Mouse (Mus musculus) thymus, postnatal 0 days (tissue): ENCODE results near the gene Cox17. TPM values are rescaled to one million over a fixed set of nuclear protein-coding genes. Genes with fewer than 3 reads are reported as not detected.
A peak's percentile ranks its signal among the peaks of the same experiment; 100 is the strongest.
"Not testable (repeated sequence)": the region's sequence is repeated elsewhere in the genome, so short reads cannot be mapped to it uniquely, and the experiment has no call there.

Experiments used
- DNase-seq: peaks from one replicate; pipeline ENCODE4 v3.0.0-alpha.2; 2015; ENCODE audit warnings: low spot score
- polyA plus RNA-seq: library from polyadenylated mRNA; unstranded; fragments of >200 nt; fragmentation: Nextera tagmentation; extraction: Ambion mirVana; gene quantifications from 2 replicates; pipeline ENCODE4 v1.2.1, GENCODE M21; 2015

Cox17 gene
- polyA plus RNA-seq: 322 and 349 TPM in 2 replicates

GRCm38 (mm10) chr16:38346529-38347325, at the start of gene Cox17, which contains the start of gene Gm21987:
Gene Cox17 (plus strand): TSS chr16:38346991.
Gene Gm21987 (plus strand): TSS chr16:38347040.
- DNase-seq: peak; percentile 94

GRCm38 (mm10) chr16:38298410-38298809, 48.4 kb upstream of the Cox17 start:
- no peak for DNase-seq

GRCm38 (mm10) chr16:38302367-38302766, 44.4 kb upstream of the Cox17 start:
- DNase-seq: no peak

- DNase-seq: no peak
These were observed 42.2 kb upstream of the Cox17 start for GRCm38 (mm10) chr16:38304460-38305194.

GRCm38 (mm10) chr16:38306571-38307220, 40.1 kb upstream of the Cox17 start:
- no peak for DNase-seq

DNA sequence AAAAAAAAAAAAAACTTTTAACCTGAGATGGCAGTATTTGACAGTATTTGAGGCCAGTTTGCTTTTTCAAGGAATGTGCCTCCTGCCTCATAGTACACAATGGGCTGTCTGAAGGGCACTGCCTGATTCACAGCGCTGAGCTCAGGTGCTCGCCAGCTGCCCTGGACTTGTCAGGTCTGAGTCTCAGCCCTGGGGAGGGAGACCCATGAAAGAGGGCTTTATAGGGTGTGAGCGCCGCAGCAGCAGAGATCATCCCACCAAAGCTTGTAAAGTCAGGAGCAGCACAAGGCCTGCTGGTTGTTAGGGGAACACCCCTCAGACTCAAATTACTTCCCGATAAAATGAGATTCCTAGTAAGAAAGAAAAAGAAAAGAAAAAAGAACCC, 39.6 kb upstream of the Cox17 start:
- no peak for DNase-seq

DNA sequence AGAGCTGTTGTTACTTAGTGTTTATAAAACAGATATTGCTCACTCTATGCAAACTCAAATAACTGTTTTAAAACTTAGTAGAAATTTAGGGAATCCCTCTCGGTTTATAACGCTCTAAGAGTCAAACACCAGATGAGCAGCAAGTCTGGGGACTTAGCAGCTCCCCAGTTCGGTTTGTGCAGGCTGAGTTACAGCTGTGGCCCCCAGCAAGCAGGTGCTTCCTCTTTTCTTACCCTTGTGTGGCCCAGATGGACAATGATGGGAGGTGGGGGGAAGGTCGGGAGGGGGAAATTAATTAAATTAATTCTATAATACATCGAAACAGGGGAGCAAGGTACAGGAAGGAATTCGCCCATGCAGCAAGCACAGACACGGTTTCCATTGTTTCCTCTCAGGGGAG, 39.1 kb upstream of the Cox17 start:
- DNase-seq: no peak

DNA sequence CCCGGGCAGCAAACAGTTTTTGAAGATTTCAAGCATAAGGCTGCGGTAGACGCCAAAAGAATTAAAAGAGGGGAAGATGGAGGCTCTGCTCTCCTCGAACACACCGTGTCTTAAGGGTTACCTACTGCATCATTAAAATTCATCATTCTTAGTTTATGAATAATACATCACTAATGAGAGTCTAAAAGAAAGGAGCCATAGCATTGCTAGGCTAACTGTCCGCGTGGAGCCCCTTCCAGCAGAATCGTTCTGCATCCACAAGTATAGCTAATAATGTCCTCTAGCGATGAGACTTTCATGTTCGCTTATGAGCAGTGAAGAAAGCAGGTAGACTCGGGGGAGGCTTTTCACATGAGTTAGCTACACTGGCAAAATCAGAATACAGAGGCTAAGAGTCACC, 38.6 kb upstream of the Cox17 start:
- DNase-seq: no peak

- no peak for DNase-seq
These were observed 28.3 kb upstream of the Cox17 start for GRCm38 (mm10) chr16:38318492-38318891.

GRCm38 (mm10) chr16:38319087-38319486, 27.7 kb upstream of the Cox17 start:
- no peak for DNase-seq

DNA sequence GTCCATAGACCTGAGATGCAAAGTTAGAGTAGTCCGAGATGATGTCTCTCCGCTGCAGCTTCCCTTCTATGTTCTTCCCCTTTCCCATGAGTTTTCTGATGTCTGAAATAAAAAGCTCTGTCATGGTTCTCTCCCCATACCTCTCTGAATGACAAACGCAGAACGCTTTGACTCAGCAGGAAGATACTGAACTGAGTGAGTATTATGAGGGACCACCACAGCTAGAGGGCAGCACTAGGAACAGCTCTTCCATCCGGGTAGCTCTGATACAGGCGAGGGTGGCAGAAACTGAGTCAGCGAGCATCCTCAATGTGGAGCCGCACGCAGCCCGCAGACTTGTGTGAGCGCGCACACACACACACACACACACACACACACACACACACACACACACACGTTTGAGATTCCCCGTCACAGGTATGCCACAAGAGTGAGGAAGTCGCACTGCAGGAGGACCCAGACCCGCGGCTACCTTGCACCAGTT, 25.3 kb upstream of the Cox17 start:
- DNase-seq: peak; percentile 64

DNA sequence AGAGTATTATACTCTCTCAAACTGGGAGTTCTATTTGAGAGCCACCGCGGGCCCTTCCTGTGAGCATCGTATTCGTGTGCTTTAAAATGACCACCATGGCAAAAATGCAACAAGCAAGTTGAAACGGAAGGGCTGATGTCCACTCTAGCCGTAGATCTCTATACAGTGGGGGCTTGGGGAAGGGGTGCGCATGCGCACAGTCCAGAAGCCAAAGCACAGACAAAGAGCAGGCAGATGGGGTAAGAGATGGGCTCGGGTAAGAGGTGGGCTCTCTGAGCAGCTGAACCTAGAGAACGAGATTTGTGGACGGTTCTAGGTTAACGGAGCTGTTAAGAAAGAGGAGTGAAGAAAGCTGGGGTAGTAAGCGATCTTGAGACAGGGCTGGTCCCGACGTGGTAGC, 22.5 kb upstream of the Cox17 start:
- DNase-seq: no peak

DNA sequence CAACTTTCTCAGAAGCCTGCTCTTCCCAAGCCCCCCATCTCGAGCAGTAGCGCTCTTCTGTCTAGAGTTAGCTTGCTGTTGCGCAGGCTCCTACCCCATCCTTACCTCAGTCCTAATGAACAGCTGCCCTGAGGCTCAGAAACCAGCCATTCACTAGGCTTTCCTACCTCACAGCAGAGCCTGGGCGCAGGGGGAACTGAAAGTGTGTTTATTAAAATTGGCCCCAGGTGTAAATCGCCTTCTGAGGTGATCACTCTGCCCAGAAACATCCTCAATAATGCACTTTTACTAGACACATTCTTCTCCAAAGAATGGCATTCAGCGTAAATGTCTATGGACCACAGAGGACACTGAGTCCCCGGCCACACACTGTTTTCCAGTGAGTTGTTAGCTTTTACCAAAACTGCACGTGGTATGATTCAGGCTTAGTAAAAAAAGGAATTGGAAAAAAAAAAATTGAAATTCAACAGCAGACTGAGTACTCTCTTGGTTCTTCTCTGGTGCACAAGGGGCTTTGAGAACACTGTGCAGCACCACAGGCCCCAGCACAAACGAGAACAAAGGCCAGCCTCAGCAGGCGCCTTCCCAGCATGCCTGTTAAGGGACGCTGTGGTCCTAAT, 19.9 kb upstream of the Cox17 start:
- DNase-seq: no peak

DNA sequence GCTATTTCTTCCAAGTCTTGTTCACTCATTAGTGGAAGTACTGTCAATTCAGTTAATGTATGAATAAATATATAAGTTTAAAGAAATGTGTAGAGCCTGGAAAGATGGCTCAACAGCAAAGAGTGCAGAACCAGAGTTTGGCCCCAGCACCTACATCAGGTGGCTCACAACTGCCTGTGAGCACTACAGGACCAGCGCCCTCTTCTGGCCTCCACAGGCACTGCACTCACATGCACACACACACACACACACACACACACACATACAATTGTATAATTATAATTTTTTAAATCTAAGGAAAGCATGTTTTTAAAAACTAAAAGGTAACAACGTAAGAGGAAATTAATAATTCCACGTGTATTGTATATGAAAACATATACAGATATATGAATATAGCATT, 17.5 kb upstream of the Cox17 start:
- no peak for DNase-seq

GRCm38 (mm10) chr16:38334431-38334830, 12.4 kb upstream of the Cox17 start:
- DNase-seq: no peak

- not testable (repeated sequence) for DNase-seq
These were observed 8.7 kb upstream of the Cox17 start for GRCm38 (mm10) chr16:38338077-38338476.

- peak; percentile 54 for DNase-seq
These were observed 5.1 kb upstream of the Cox17 start, which contains the start of gene Maats1 for GRCm38 (mm10) chr16:38341396-38342324. Gene Maats1 (minus strand): TSS chr16:38342143.

DNA sequence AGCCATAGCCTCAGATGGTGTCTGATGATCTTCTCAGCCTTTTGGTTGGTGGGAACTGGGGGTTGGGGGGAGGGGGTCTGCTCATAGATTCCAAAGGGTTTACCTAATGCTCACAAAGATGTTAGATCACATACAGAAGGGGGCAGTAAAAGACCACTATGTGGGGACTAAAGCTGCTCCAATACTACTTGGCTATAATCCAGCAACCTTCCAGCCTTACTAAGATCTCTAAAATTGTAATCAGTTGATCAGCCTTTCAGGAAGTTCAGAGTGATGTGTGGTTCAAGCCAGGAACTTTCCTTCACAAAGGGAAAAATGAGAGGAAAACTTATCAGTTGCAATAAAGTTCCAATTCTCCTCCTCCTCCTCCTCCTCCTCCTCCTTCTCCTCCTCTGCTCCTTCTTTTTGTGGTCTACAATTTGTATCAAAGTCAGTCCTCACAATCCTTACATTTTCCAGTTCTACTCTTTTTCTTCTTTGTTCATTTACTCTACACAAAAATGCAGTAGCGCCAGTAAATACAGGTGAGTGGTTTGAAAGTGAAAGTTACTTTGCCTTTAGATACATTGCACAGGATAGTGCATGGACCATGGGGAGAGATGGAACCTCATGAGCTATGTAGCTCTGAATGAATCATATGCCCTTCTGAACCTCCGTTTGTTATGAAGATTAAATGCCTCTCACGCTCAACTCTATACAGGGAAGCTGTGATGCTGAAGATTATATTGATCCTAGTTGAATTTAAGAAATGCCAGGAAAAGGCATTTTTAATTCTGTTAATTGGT, 1.7 kb upstream of the Cox17 start:
- peak; percentile 60 for DNase-seq

GRCm38 (mm10) chr16:38347588-38347987, 797 bp downstream of the Cox17 start:
- no peak for DNase-seq
